Mouse (Mus musculus): Measurements from ENCODE around the gene Vnn3. TPM values are rescaled to one million over a fixed set of nuclear protein-coding genes. Genes with fewer than 3 reads are reported as not detected.

Gene Vnn3
- polyA plus RNA-seq, 1 experiment = 0.59 TPM

DNA sequence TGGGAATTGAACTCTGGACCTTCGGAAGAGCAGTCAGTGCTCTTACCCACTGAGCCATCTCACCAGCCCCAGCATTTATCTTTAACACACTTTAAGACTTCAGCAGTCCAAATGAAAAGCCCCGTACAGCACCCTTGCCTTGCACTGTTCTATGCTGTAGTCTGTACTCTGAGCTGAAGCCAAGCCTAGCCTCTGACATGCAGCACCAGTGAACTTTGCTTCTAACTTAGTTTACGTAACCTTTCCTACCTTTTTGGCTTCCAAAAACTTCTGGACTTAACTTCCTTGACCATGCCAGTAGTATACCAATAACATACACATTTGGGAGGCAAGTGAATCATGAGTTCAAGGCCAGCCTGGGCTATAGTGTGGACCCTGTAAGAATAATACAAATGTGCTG, 12.4 kb upstream of the Vnn3 start:
- Histone ChIP-seq H3K36me3 (ENCODE audit: control insufficient read depth, insufficient read depth, low read length) (no peaks in the 10 kb centered on the region), H3K27me3 (replicated peaks; ENCODE audit: control insufficient read depth, insufficient read depth, low read length) (no peaks in the 10 kb centered on the region), H3K27ac (ENCODE audit: insufficient read depth, low read depth, low read length) (no peak overlapping the region), H3K4me1 (ENCODE audit: control insufficient read depth, insufficient read depth, low read length) (peaks cover 8% of the 10 kb centered on the region; the same call in 1 of the 2 replicates), H3K4me3 (ENCODE audit: insufficient read depth, low read depth, low read length) (no peak overlapping the region)
- TF ChIP-seq CTCF (conservative IDR thresholded peaks at IDR 0.05; ENCODE audit: insufficient read depth, insufficient read length, low read depth, low read length) (no peak), POLR2A (IDR thresholded peaks at IDR 0.05; ENCODE audit: low read depth, low read length) (no peak)
- WGBS = 76% methylated on average over 3 of the region's 3 CpGs
- DNase-seq = peak; percentile 65

GRCm38 (mm10) chr10:23839368-23839767, 11.9 kb upstream of the Vnn3 start:
- WGBS = 50% methylated on average over 9 of the region's 9 CpGs
- DNase-seq = no peak
- Histone ChIP-seq H3K4me1 (ENCODE audit: control insufficient read depth, insufficient read depth, low read length) (peaks cover 8% of the 10 kb centered on the region; the same call in 1 of the 2 replicates), H3K4me3 (ENCODE audit: insufficient read depth, low read depth, low read length) (no peak overlapping the region), H3K27ac (ENCODE audit: insufficient read depth, low read depth, low read length) (no peak overlapping the region), H3K27me3 (replicated peaks; ENCODE audit: control insufficient read depth, insufficient read depth, low read length) (no peaks in the 10 kb centered on the region), H3K36me3 (ENCODE audit: control insufficient read depth, insufficient read depth, low read length) (no peaks in the 10 kb centered on the region)
- TF ChIP-seq POLR2A (IDR thresholded peaks at IDR 0.05; ENCODE audit: low read depth, low read length) = no peak
- peak; percentile 41 for TF ChIP-seq CTCF (conservative IDR thresholded peaks at IDR 0.05; ENCODE audit: insufficient read depth, insufficient read length, low read depth, low read length)

GRCm38 (mm10) chr10:23840496-23840895, 10.8 kb upstream of the Vnn3 start:
- TF ChIP-seq POLR2A (IDR thresholded peaks at IDR 0.05; ENCODE audit: low read depth, low read length) (no peak), CTCF (conservative IDR thresholded peaks at IDR 0.05; ENCODE audit: insufficient read depth, insufficient read length, low read depth, low read length) (no peak)
- WGBS = 83% methylated on average over 4 of the region's 4 CpGs
- Histone ChIP-seq H3K36me3 (ENCODE audit: control insufficient read depth, insufficient read depth, low read length) (no peaks in the 10 kb centered on the region), H3K27ac (ENCODE audit: insufficient read depth, low read depth, low read length) (no peak overlapping the region), H3K4me3 (ENCODE audit: insufficient read depth, low read depth, low read length) (no peak overlapping the region), H3K27me3 (replicated peaks; ENCODE audit: control insufficient read depth, insufficient read depth, low read length) (no peaks in the 10 kb centered on the region), H3K4me1 (ENCODE audit: control insufficient read depth, insufficient read depth, low read length) (peaks cover 6% of the 10 kb centered on the region; the same call in 1 of the 2 replicates)
- DNase-seq = no peak

- Histone ChIP-seq H3K27me3 (replicated peaks; ENCODE audit: control insufficient read depth, insufficient read depth, low read length) (no peaks in the 10 kb centered on the region), H3K4me3 (ENCODE audit: insufficient read depth, low read depth, low read length) (no peak overlapping the region), H3K27ac (ENCODE audit: insufficient read depth, low read depth, low read length) (no peak overlapping the region), H3K36me3 (ENCODE audit: control insufficient read depth, insufficient read depth, low read length) (no peaks in the 10 kb centered on the region), H3K4me1 (ENCODE audit: control insufficient read depth, insufficient read depth, low read length) (no peaks in the 10 kb centered on the region)
- TF ChIP-seq CTCF (conservative IDR thresholded peaks at IDR 0.05; ENCODE audit: insufficient read depth, insufficient read length, low read depth, low read length) (no peak), POLR2A (IDR thresholded peaks at IDR 0.05; ENCODE audit: low read depth, low read length) (no peak)
- no peak for DNase-seq
- 72% methylated on average over 2 of the region's 2 CpGs for WGBS
These were observed 834 bp downstream of the Vnn3 start for GRCm38 (mm10) chr10:23852096-23852495.

- H3K4me3 ChIP-seq (ENCODE audit: insufficient read depth, low read depth, low read length) = no peak overlapping the region
- no peak overlapping the region for H3K27ac ChIP-seq (ENCODE audit: insufficient read depth, low read depth, low read length)
- 0 out of 2 replicates have a peak, but pooled peaks cover 2% of the 10 kb centered on the region for H3K4me1 ChIP-seq (ENCODE audit: control insufficient read depth, insufficient read depth, low read length)
- no peak for DNase-seq
- 63% methylated on average over 9 of the region's 9 CpGs for WGBS
- no peaks in the 10 kb centered on the region for H3K27me3 ChIP-seq (replicated peaks; ENCODE audit: control insufficient read depth, insufficient read depth, low read length)
- no peak for TF ChIP-seq CTCF (conservative IDR thresholded peaks at IDR 0.05; ENCODE audit: insufficient read depth, insufficient read length, low read depth, low read length)
- TF ChIP-seq POLR2A (IDR thresholded peaks at IDR 0.05; ENCODE audit: low read depth, low read length) = no peak
- no peaks in the 10 kb centered on the region for H3K36me3 ChIP-seq (ENCODE audit: control insufficient read depth, insufficient read depth, low read length)
These were observed 13.4 kb downstream of the Vnn3 start for GRCm38 (mm10) chr10:23864362-23865312.

GRCm38 (mm10) chr10:23880695-23881094, 29.4 kb downstream of the Vnn3 start:
- Histone ChIP-seq H3K4me1 (ENCODE audit: control insufficient read depth, insufficient read depth, low read length) (no peaks in the 10 kb centered on the region), H3K27me3 (replicated peaks; ENCODE audit: control insufficient read depth, insufficient read depth, low read length) (no peaks in the 10 kb centered on the region), H3K27ac (ENCODE audit: insufficient read depth, low read depth, low read length) (no peak overlapping the region), H3K36me3 (ENCODE audit: control insufficient read depth, insufficient read depth, low read length) (no peaks in the 10 kb centered on the region), H3K4me3 (ENCODE audit: insufficient read depth, low read depth, low read length) (no peak overlapping the region)
- DNase-seq = peak; percentile 49
- WGBS = 86% methylated on average over 6 of the region's 6 CpGs
- TF ChIP-seq POLR2A (IDR thresholded peaks at IDR 0.05; ENCODE audit: low read depth, low read length) (no peak), CTCF (conservative IDR thresholded peaks at IDR 0.05; ENCODE audit: insufficient read depth, insufficient read length, low read depth, low read length) (peak; percentile 40; the same call in 1 of the 2 replicates)

DNA sequence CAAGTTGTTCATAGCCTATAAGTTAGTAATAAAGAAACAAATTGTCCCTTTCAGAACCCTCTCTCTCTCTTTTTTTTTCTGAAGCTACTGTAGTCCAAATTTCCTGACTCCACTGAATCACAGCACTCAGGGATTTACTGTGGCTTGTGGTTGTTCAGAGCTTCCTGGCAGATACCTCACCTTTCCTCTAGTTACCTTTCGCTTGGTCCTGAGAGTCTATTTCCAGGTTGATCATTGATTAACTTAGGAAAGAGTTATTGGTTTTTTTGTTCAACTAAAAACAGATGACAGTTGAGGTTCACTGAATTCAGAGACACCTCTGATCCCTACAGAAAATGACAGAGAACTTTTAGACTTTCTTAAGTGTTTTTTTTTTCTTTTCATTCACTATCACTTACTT, 33.6 kb downstream of the Vnn3 start:
- 43% methylated on average over 1 of the region's 1 CpGs for WGBS
- H3K4me1 ChIP-seq (ENCODE audit: control insufficient read depth, insufficient read depth, low read length) = no peaks in the 10 kb centered on the region

More for the DNA sequence above, 33.6 kb downstream of the Vnn3 start:
- no peaks in the 10 kb centered on the region for H3K36me3 ChIP-seq (ENCODE audit: control insufficient read depth, insufficient read depth, low read length)
- no peak overlapping the region for H3K27ac ChIP-seq (ENCODE audit: insufficient read depth, low read depth, low read length)
- DNase-seq = peak; percentile 46
- TF ChIP-seq POLR2A (IDR thresholded peaks at IDR 0.05; ENCODE audit: low read depth, low read length) (no peak), CTCF (conservative IDR thresholded peaks at IDR 0.05; ENCODE audit: insufficient read depth, insufficient read length, low read depth, low read length) (no peak)
- no peak overlapping the region for H3K4me3 ChIP-seq (ENCODE audit: insufficient read depth, low read depth, low read length)
- no peaks in the 10 kb centered on the region for H3K27me3 ChIP-seq (replicated peaks; ENCODE audit: control insufficient read depth, insufficient read depth, low read length)
